Mouse (Mus musculus) MEL (cell line): ENCODE measurements around the gene Lhpp. TPM values are rescaled to one million over a fixed set of nuclear protein-coding genes. Genes with fewer than 3 reads are reported as not detected.

ENCODE experiments used
- DNase-seq: peaks from one replicate; pipeline ENCODE4 v3.0.0; 2011; ENCODE audit warnings: low read depth, low spot score
- H3K27ac ChIP-seq: 2 replicates; pipeline ENCODE4 v1.5.1; 2012; ENCODE audit warnings: low read depth, mild to moderate bottlenecking, control low read depth, low read length, moderate library complexity; ENCODE audit not compliant: control insufficient read depth
- H3K27me3 ChIP-seq, 2 experiments: fragments of 150-350 bp in 1 of 2; sonication (generic) in 1 of 2; 2 replicates each; pipeline ENCODE4 v1.6.1; 2012; ENCODE audit warnings: low read length in 2 of 2, mild to moderate bottlenecking in 2 of 2, improper control_type of control experiment in 1 of 2, moderate library complexity in 1 of 2; ENCODE audit not compliant: insufficient read depth in 2 of 2, control insufficient read depth in 1 of 2
- H3K36me3 ChIP-seq, 2 experiments: 2 replicates each; pipeline ENCODE4 v1.6.1; 2012 to 2014; ENCODE audit warnings: low read length in 2 of 2, improper control_type of control experiment in 1 of 2, inconsistent platforms in 1 of 2, mild to moderate bottlenecking in 1 of 2; ENCODE audit not compliant: insufficient read depth in 2 of 2, control insufficient read depth in 1 of 2
- H3K4me1 ChIP-seq, 2 experiments: fragments of 150-350 bp in 1 of 2; sonication (generic) in 1 of 2; 2 replicates each; pipeline ENCODE4 v1.6.1; 2012; ENCODE audit warnings: low read length in 2 of 2, improper control_type of control experiment in 1 of 2, mild to moderate bottlenecking in 1 of 2; ENCODE audit not compliant: insufficient read depth in 2 of 2, control insufficient read depth in 1 of 2
- H3K4me3 ChIP-seq, 2 experiments: fragments of 150-350 bp in 1 of 2; sonication (generic) in 1 of 2; 2 replicates each; pipeline ENCODE4 v1.5.1; 2012; ENCODE audit warnings: low read depth in 2 of 2, low read length in 2 of 2, mild to moderate bottlenecking in 2 of 2, moderate library complexity in 2 of 2, control low read depth in 1 of 2, improper control_type of control experiment in 1 of 2; ENCODE audit not compliant: control insufficient read depth in 1 of 2, insufficient read depth in 1 of 2
- H3K79me2 ChIP-seq: 2 replicates; pipeline ENCODE4 v1.6.1; 2012; ENCODE audit warnings: mild to moderate bottlenecking, low read length, moderate library complexity; ENCODE audit not compliant: control insufficient read depth, poor library complexity, insufficient read depth
- H3K9ac ChIP-seq: 2 replicates; pipeline ENCODE4 v1.6.1; 2012; ENCODE audit warnings: low read depth, mild to moderate bottlenecking, control low read depth, low read length, moderate library complexity; ENCODE audit not compliant: control insufficient read depth, poor library complexity, severe bottlenecking
- H3K9me3 ChIP-seq: fragments of 150-350 bp; sonication (generic); replicated peaks from 2 replicates; pipeline ENCODE4 v1.6.1; 2012; ENCODE audit warnings: mild to moderate bottlenecking, low read length, improper control_type of control experiment, moderate library complexity; ENCODE audit not compliant: insufficient read depth
- CTCF ChIP-seq, 3 experiments: IDR thresholded peaks in 2 of 3; conservative IDR thresholded peaks in 1 of 3; 2 replicates each; pipeline ENCODE4 v1.5.1; 2011 to 2012; ENCODE audit warnings: low read length in 3 of 3, low read depth in 2 of 3, mild to moderate bottlenecking in 2 of 3, improper control_type of control experiment in 1 of 3, inconsistent platforms in 1 of 3, mixed read lengths in 1 of 3, moderate library complexity in 1 of 3; ENCODE audit not compliant: control insufficient read depth in 1 of 3, insufficient read depth in 1 of 3, poor library complexity in 1 of 3, severe bottlenecking in 1 of 3
- EP300 ChIP-seq, 2 experiments: IDR thresholded peaks; 2 replicates each; pipeline ENCODE4 v1.6.1; 2011; ENCODE audit warnings: improper control_type of control experiment in 2 of 2, low read length in 2 of 2, low read depth in 1 of 2, mild to moderate bottlenecking in 1 of 2
- ETS1 ChIP-seq: IDR thresholded peaks from 2 replicates; pipeline ENCODE4 v1.6.1; 2012; ENCODE audit warnings: low read depth, mild to moderate bottlenecking, inconsistent platforms, low read length, improper control_type of control experiment, moderate library complexity
- GABPA ChIP-seq: IDR thresholded peaks from 2 replicates; pipeline ENCODE4 v1.6.1; 2012; ENCODE audit warnings: low read depth, mild to moderate bottlenecking, inconsistent platforms, low read length, improper control_type of control experiment, moderate library complexity
- HCFC1 ChIP-seq: IDR thresholded peaks from 2 replicates; pipeline ENCODE4 v1.6.1; 2012; ENCODE audit warnings: low read depth, mild to moderate bottlenecking, inconsistent platforms, low read length, improper control_type of control experiment, moderate library complexity
- JUND ChIP-seq: IDR thresholded peaks from 2 replicates; pipeline ENCODE4 v1.6.1; 2011; ENCODE audit warnings: low read depth, mild to moderate bottlenecking, improper control_type of control experiment, low read length
- KAT2A ChIP-seq: conservative IDR thresholded peaks from 2 replicates; pipeline ENCODE4 v1.6.1; 2012; ENCODE audit warnings: low read depth, low read length, improper control_type of control experiment, inconsistent platforms
- MAFK ChIP-seq: IDR thresholded peaks from 2 replicates; pipeline ENCODE4 v1.6.1; 2011; ENCODE audit warnings: low read depth, mild to moderate bottlenecking, low read length, improper control_type of control experiment, borderline replicate concordance
- MAZ ChIP-seq: IDR thresholded peaks from 2 replicates; pipeline ENCODE4 v1.6.1; 2012; ENCODE audit warnings: low read depth, mild to moderate bottlenecking, inconsistent platforms, low read length, improper control_type of control experiment
- MEF2A ChIP-seq: IDR thresholded peaks from 2 replicates; pipeline ENCODE4 v1.6.1; 2014; ENCODE audit warnings: low read depth, mild to moderate bottlenecking, inconsistent platforms, low read length, improper control_type of control experiment; ENCODE audit not compliant: poor library complexity, insufficient replicate concordance, severe bottlenecking; ENCODE audit errors: extremely low read depth
- MXI1 ChIP-seq: IDR thresholded peaks from 2 replicates; pipeline ENCODE4 v1.6.1; 2011; ENCODE audit warnings: mild to moderate bottlenecking, low read depth, low read length, improper control_type of control experiment
- MYB ChIP-seq: IDR thresholded peaks from 2 replicates; pipeline ENCODE4 v1.6.1; 2011; ENCODE audit warnings: mild to moderate bottlenecking, low read depth, low read length, improper control_type of control experiment
- NRF1 ChIP-seq: IDR thresholded peaks from 2 replicates; pipeline ENCODE4 v1.6.1; 2014; ENCODE audit warnings: low read depth, mild to moderate bottlenecking, inconsistent platforms, low read length, improper control_type of control experiment, moderate library complexity; ENCODE audit not compliant: poor library complexity, insufficient read depth, severe bottlenecking
- POLR2A ChIP-seq, 2 experiments: IDR thresholded peaks; 2 replicates each; pipeline ENCODE4 v1.6.1; 2011 to 2012; ENCODE audit warnings: low read length in 2 of 2, mild to moderate bottlenecking in 2 of 2, control low read depth in 1 of 2, improper control_type of control experiment in 1 of 2, low read depth in 1 of 2, moderate library complexity in 1 of 2; ENCODE audit not compliant: control insufficient read depth in 1 of 2, insufficient read depth in 1 of 2, poor library complexity in 1 of 2
- POLR2AphosphoS5 ChIP-seq: IDR thresholded peaks from 2 replicates; pipeline ENCODE4 v1.6.1; 2012; ENCODE audit warnings: low read depth, borderline replicate concordance, mild to moderate bottlenecking, inconsistent platforms, low read length, moderate library complexity, mixed read lengths
- TBP ChIP-seq: IDR thresholded peaks from 2 replicates; pipeline ENCODE4 v1.8.0; 2011; ENCODE audit warnings: low read depth, low read length, improper control_type of control experiment
- TCF12 ChIP-seq: IDR thresholded peaks from 2 replicates; pipeline ENCODE4 v1.6.1; 2014; ENCODE audit warnings: low read depth, mild to moderate bottlenecking, inconsistent platforms, low read length, improper control_type of control experiment, moderate library complexity
- UBTF ChIP-seq: IDR thresholded peaks from 2 replicates; pipeline ENCODE4 v1.6.1; 2012; ENCODE audit warnings: low read depth, mild to moderate bottlenecking, inconsistent platforms, low read length, improper control_type of control experiment, moderate library complexity, borderline replicate concordance; ENCODE audit not compliant: insufficient read depth
- USF2 ChIP-seq, 2 experiments: IDR thresholded peaks; 2 replicates each; pipeline ENCODE4 v1.6.1; 2011 to 2012; ENCODE audit warnings: improper control_type of control experiment in 2 of 2, low read length in 2 of 2, borderline replicate concordance in 1 of 2, inconsistent platforms in 1 of 2, low read depth in 1 of 2, mild to moderate bottlenecking in 1 of 2; ENCODE audit not compliant: insufficient read depth in 1 of 2
- polyA plus RNA-seq, 2 experiments: library from polyadenylated mRNA; stranded (reverse) in 1 of 2; unstranded in 1 of 2; fragments of >175 nt in 1 of 2; fragments of >200 nt in 1 of 2; gene quantifications; 2 replicates each; pipeline versions ENCODE4 v1.2.1 to v1.2.4; 2012; ENCODE audit warnings: low replicate concordance in 2 of 2, low read depth in 1 of 2; ENCODE audit not compliant: insufficient read length in 2 of 2, insufficient read depth in 1 of 2, missing spikeins in 1 of 2
- total RNA-seq: library from RNA; depleted of rRNA; stranded (reverse); fragments of 300-350 nt; gene quantifications from 2 replicates; pipeline ENCODE4 v1.2.3, GENCODE M21; 2012

The Lhpp gene
- total and polyA plus RNA-seq, 3 experiments = 31.0 to 39.3 TPM; not detected in 1

- Histone ChIP-seq H3K4me1 (peaks cover 3 to 15% of the 10 kb centered on the region in 2 experiments; a peak in 3 of 4 replicates), H3K9me3 (no peaks in the 10 kb centered on the region), H3K27me3 (no peaks in the 10 kb centered on the region), H3K9ac (no peak overlapping the region), H3K4me3 (no peak overlapping the region)
- no peak for TF ChIP-seq MAFK
- TF ChIP-seq TCF12 = no peak
- TF ChIP-seq JUND = no peak
- TF ChIP-seq KAT2A = no peak
- no peak for TF ChIP-seq MYB
- no peak for TF ChIP-seq MAZ
- TF ChIP-seq HCFC1 = no peak
- TF ChIP-seq MXI1 = no peak
- no peak for TF ChIP-seq TBP
- no peak for TF ChIP-seq POLR2AphosphoS5
- TF ChIP-seq GABPA = no peak
- no peak for TF ChIP-seq USF2 (IDR thresholded peaks at IDR 0.05; ENCODE audit: borderline replicate concordance in 1 of 2, insufficient read depth in 1 of 2, low read depth in 1 of 2, low read length in 2 of 2)
- no peak for TF ChIP-seq MEF2A
- no peak for TF ChIP-seq POLR2A (IDR thresholded peaks at IDR 0.05; ENCODE audit: control insufficient read depth in 1 of 2, insufficient read depth in 1 of 2, low read depth in 1 of 2, low read length in 2 of 2, poor library complexity in 1 of 2)
- TF ChIP-seq NRF1 = no peak
- no peak for TF ChIP-seq ETS1
- TF ChIP-seq UBTF = no peak
- TF ChIP-seq CTCF (IDR thresholded peaks at IDR 0.05 in 2 of 3, conservative IDR thresholded peaks at IDR 0.05 in 1 of 3; ENCODE audit: control insufficient read depth in 1 of 3, insufficient read depth in 1 of 3, low read depth in 2 of 3, low read length in 3 of 3, poor library complexity in 1 of 3, severe bottlenecking in 1 of 3) = no peak
- no peak for TF ChIP-seq EP300 (IDR thresholded peaks at IDR 0.05; ENCODE audit: low read depth in 1 of 2, low read length in 2 of 2)
- TF ChIP-seq, all 39 proteins: peak for 0
- H3K79me2 ChIP-seq = no peaks in the 10 kb centered on the region
- DNase-seq = no peak
- no peak overlapping the region for H3K27ac ChIP-seq
- H3K36me3 ChIP-seq = peaks cover 0 to 11% of the 10 kb centered on the region in 2 experiments; a peak in 2 of 4 replicates
Observed at GRCm38 (mm10) chr7:132722401-132723370, 112.2 kb downstream of the Lhpp start.
